Mouse (Mus musculus) monocyte, adult 2 months (primary cell): Measurements from ENCODE around the gene Nup93.

Experiments used
- DNase-seq, 2 experiments: peaks; one replicate each; pipeline ENCODE4 v3.0.0; 2022; ENCODE audit warnings: low spot score in 2 of 2, low read depth in 1 of 2

Nup93 gene

DNA sequence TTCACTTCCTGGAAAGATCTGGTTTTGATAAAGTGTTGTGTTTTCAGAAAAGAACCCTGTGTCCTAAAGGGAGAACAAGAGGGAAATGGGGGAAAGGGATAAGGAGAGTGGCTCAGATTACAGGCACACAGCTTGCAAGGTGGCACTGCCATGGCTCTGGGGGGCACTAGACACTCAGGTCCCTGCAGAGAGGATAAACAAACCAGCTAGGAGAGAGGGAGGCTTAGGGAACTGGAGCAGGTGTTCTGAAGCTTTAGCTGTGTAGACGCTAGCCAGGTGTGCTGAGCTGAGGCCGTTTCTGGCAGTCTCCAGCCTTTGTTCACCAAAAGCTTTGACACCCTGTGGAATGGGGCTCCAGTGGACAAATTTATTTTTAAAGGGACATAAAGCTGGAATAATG is 99.7 kb downstream of the Nup93 start:
- no peak for DNase-seq

- no peak for DNase-seq
These were observed 102.9 kb downstream of the Nup93 start for GRCm38 (mm10) chr8:94317249-94317648.

DNA sequence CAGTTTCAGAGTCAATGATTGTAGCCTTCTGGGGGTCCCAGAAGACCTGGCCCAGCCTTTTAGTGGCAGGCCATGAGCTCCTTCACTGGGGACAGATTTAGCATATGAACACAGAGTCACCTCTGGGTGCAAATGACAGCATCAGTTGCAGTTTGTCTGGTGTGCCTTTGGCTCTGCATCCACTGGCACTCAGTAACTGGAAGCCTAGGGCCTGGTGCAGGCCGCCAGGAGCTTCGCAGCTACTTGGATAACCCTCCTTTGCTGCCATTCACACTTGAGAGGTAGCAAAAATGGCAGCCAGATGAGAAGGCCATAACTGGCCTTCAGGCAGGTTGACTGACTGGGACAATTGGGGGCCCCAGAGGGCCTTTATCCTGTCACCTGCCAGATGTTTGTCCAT is 103.3 kb downstream of the Nup93 start:
- DNase-seq: no peak

DNA sequence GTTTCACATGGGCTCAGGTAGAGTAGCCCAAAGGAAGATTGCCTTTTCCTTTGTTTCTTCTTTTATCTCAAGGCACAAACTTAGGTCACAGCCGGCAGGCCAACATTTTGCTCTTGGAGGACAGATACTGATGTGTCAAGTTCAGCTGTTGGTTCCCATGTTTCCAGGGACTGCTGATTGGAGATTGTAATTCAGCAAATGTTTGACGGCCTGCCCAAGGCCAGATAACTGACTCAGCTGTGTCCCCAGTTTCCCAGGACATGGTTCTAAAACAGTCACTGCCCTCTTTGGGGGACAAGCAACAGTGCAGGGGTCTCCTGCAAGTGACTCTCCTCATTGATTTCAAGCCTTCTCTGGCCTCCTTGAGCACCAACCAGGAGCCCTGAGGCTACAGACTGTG is 105.7 kb downstream of the Nup93 start:
- no peak for DNase-seq

DNA sequence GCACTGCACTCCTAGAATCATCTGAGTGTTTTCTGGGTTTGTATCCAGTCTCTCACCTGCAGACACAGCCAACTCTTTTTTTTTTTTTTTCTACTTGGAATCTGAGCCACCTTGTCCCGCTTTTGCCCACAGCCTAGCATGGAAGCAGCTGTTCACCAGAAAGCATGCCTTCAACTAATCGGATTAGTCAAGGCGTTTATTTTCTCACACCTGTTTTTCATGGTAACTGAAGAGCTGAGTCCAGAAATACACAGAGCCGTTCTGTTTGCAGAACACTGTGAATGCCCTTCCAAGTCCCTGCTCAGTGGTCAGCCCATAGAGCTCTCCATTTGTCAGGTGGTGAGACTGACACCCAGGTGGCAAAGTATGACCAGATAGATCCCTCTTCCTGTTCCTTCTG is 107.7 kb downstream of the Nup93 start:
- DNase-seq: no peak

DNA sequence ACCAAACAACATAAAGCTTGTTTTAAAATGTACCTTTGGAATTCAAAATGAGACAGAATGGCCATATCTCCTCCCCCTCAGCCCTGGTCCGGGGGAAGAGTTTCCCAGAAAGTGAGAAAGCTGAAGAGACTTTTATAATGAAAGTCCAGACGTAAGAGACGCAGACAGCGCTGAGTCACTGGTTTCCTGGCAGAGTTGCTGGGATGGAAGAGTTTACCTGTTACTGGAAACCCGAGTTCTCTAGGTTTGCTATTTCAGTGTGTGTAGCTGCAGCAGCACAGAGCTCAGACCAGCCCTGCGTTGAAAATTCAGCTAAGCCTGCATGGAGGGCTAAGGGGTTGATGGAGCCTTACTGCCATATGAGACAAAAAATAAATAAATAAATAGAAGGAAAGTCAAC is 108.7 kb downstream of the Nup93 start:
- DNase-seq: no peak

GRCm38 (mm10) chr8:94324071-94324470 is 109.7 kb downstream of the Nup93 start:
- no peak for DNase-seq

DNA sequence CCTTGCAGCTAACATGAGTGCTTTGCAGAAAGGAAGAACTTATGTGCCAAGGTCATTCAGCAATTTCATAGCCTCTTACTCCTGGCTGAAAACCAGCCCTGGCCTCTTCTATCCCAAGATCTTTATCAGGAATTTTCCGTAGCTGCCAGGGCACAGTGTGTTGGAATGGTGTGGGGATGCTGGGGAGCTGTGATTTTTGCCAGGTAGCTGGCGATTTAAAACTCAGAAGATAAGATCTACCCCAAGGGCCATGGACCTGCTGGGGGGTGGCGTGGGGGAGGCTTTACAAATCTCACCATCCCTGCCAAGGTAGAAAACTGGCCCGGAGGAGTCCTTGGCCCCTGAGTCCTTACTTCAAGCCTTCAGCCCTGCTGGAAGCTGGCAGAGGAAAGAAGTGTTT is 111.7 kb downstream of the Nup93 start:
- DNase-seq: no peak

DNA sequence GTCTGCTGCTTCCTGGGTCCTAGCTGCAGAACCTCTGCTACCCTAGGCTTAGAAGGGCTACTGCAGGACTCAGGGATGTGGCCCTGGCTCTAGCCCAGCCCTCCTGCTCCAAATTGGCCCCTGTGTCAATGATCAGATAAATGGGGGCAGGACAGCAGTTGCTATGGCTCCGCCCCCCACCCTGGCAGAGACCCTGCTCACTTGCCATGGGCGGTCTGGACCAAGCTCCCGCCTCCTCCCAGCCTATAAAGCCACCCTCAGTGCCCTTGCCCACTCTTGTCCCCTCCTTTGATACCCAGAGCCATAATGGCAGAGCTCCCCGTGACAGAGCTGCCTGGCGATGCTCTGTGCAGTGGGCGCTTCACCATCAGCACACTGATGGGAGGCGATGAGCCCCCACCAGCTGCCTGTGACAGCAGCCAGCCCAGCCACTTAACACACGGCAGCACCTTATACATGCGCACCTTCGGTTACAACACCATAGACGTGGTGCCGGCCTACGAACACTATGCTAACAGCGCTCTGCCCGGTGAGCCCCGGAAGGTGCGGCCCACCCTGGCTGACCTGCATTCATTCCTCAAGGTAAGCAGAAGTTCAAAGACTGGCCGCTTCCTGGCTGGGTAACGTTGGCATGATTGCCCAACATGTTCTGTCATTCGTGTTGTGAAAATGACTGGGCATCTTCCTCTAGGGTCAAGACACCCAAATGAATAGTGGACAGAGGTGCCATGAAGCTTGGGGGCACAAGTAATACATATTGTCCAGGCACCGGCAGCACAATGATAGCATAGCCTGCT is 114.8 kb downstream of the Nup93 start, which contains the start of gene Slc12a3:
Slc12a3 (plus strand) TSS at position 270 of the 797 bp plus-strand sequence.
- DNase-seq: no peak

DNA sequence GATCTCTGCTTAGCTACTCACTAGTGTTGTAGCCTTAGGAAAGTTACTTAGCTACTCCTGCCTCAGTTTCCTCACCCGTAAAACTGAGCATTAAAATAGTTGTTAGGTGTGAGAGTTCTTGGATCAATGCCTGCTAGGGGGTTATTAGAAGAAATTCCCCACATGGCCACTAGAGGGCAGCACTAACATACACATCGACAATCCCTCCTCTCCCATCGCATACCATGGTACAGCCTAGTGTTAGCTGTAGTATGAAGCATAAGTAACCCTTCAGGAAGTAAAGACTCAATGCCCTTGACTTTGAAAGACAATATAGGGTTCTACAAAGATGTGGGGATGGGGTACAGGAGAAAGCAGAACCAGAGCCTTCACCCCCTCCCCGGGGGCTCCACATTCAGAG is 116.4 kb downstream of the Nup93 start:
- peak in 1 of 2 experiments; percentile 33 for DNase-seq

DNA sequence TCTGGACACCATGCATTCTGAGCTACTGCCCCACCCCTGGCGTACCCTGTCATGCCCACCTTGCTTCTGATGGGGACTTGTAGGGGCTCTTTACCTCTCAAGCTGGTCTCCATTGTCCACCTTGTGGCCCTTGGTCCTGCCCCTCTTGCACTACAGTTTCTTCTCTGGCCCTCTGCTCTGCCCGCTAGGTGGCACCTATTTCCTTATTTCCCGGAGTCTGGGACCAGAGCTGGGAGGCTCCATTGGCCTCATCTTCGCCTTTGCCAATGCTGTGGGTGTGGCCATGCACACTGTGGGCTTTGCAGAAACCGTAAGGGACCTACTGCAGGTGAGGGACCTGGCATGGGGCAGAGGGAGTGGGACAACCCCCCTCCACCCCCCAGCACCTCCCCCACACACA is 119.0 kb downstream of the Nup93 start:
- no peak for DNase-seq

DNA sequence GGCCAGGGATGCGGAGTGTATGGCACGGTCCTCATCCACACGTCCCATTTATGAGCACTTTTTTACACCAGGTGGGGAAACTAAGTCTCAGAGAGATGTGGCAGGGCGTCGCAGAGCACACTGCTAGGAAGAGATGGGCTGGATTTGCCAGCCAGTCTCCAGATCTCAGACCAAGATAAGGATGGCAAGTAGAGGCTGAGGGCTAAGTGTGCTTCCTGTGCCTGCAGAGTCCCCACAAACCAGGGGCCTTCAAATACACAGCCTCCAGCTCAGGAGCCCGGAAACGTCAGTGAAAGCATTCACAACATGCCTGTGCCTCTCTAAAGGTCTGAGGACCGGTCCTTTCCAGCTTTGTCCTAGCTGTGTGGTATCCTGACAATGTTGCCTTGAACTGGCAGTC is 123.2 kb downstream of the Nup93 start:
- no peak for DNase-seq

DNA sequence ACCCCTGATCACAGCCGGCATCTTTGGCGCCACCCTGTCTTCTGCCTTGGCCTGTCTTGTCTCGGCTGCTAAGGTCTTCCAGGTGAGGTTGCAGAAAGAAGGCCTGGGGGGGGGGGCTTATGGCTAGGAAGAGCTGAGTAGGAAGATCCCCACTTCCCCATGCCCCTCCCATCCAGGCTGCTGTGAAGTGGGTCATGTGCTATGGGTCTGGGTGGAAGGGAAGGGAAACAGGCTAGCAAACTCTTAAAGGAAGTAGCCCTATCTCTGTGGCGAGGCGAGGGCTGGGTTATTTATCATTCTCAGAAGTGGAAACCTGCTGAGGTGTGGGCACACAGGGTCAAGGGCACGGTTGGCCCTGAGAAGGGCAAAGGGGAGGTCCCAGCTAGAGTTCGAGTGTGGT is 126.4 kb downstream of the Nup93 start:
- peak in 1 of 2 experiments; percentile 36 for DNase-seq

DNA sequence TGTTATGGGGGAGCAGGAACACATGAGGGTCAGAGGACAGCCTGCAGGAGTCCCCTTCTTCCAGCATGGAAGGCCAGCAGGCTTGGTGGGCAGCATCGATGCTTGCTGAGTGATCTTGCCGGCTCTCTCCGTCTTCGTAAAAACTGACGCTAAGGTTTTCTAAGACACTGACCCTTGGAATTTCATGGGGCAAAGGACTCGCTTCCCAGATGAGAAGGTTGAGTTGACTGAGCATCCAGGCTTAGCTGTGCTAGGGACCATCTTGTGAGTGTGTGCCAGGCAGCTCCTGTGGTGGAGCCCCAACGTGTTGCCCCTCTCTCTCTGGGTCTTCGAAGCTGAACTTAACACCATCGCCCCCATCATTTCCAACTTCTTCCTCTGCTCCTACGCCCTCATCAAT is 128.3 kb downstream of the Nup93 start:
- no peak for DNase-seq

GRCm38 (mm10) chr8:94343290-94343689 is 128.9 kb downstream of the Nup93 start:
- peak in 1 of 2 experiments; percentile 70 for DNase-seq

DNA sequence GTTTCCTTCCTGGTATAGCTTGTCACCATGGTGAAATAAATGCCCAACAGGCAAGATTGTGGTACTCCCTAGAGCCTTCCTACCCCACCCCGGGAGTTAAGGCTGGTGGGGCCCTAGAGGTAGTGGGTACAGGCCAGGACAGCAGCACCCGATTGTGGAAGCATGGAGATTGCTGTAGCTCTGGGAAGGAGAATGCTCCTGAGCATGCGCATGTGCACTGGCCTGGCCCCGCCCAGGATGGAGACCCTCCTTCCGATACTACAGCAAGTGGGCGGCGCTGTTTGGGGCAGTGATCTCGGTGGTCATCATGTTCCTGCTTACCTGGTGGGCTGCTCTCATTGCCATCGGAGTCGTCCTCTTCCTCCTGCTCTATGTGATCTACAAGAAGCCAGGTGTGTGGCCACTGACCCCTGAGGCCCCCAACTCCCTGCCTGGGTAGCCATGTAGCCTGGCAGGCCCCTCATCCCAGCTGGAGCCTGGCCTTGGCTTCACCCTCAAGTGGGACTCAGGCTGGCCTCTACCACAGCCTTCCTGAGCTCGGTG is 129.5 kb downstream of the Nup93 start:
- DNase-seq: no peak

- no peak for DNase-seq
These were observed 131.3 kb downstream of the Nup93 start for GRCm38 (mm10) chr8:94345657-94346056.

DNA sequence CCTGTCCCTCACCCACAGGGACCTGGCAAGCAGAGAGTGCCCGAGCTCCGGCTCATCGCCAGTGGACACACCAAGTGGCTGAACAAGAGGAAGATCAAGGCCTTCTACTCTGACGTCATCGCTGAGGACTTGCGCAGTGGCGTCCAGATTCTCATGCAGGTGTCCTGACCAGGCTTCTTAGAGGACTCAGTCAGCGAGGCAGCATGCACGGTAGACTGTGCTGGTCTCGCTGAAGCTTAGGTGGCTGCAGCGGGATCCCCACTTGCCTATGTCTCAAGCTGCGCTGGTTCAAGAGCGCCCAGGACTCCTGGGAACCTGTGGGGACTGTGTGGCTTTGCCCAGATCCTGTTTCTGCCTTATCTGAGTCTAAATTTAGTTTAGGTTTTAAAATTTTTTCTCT is 131.9 kb downstream of the Nup93 start:
- no peak for DNase-seq

- DNase-seq: no peak
These were observed 134.1 kb downstream of the Nup93 start for GRCm38 (mm10) chr8:94348425-94348824.

GRCm38 (mm10) chr8:94354069-94354531 is 139.7 kb downstream of the Nup93 start:
- no peak for DNase-seq

GRCm38 (mm10) chr8:94354571-94354970 is 140.2 kb downstream of the Nup93 start:
- no peak for DNase-seq

DNA sequence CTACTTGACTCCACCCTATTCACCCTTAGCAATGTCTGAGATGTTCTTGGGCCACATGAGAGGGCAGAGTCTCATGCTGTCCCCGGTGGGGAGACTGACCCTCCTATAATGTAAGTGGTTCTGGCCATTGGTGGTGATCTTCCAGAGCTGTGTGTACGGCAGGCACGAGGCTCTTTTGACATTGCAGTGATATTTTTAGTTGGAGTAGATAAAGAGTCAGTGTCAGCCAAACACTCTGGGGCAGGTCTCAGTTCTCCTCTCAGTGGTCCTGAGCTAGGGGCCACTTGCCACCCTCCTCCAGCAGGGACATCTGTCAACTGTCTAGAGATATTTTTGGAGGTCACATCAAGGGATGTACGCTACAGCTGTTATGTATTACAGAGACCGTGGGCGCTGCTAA is 142.9 kb downstream of the Nup93 start:
- no peak for DNase-seq

GRCm38 (mm10) chr8:94358541-94358940 is 144.2 kb downstream of the Nup93 start:
- no peak for DNase-seq
